Mouse (Mus musculus) limb, embryonic 11.5 days (tissue): Measurements from ENCODE around the gene Pcp4l1. TPM values are rescaled to one million over a fixed set of nuclear protein-coding genes. Genes with fewer than 3 reads are reported as not detected.
"Not testable (repeated sequence)": the region's sequence is repeated elsewhere in the genome, so short reads cannot be mapped to it uniquely, and the experiment has no call there.

Experiments used
- ATAC-seq: fragments of 200-750 bp; cut with Nextera tagmentation; 2 replicates; pipeline ENCODE4 v1.8.0; 2017; ENCODE audit warnings: low read depth; ENCODE audit not compliant: insufficient number of reproducible peaks, low FRiP score, low TSS enrichment
- DNase-seq: peaks from one replicate; pipeline ENCODE4 v3.0.0-alpha.2; 2015; ENCODE audit warnings: low spot score
- H3K27ac ChIP-seq: fragments of 300-500 bp; sonication (generic); replicated peaks from 2 replicates; pipeline ENCODE4 v1.5.1; 2014; ENCODE audit warnings: low read depth, mild to moderate bottlenecking, low read length
- H3K27me3 ChIP-seq: fragments of 300-500 bp; sonication (generic); 2 replicates; pipeline ENCODE4 v1.6.1; 2014; ENCODE audit warnings: mild to moderate bottlenecking, low read length, mixed read lengths; ENCODE audit not compliant: control insufficient read depth, insufficient read depth
- H3K36me3 ChIP-seq: fragments of 300-500 bp; sonication (generic); 2 replicates; pipeline ENCODE4 v1.6.1; 2014; ENCODE audit warnings: mild to moderate bottlenecking, low read length, moderate library complexity, mixed read lengths; ENCODE audit not compliant: control insufficient read depth, insufficient read depth
- H3K4me1 ChIP-seq: fragments of 300-500 bp; sonication (generic); 2 replicates; pipeline ENCODE4 v1.6.1; 2014; ENCODE audit warnings: low read length, mixed read lengths; ENCODE audit not compliant: control insufficient read depth, insufficient read depth
- H3K4me2 ChIP-seq: fragments of 300-500 bp; sonication (generic); 2 replicates; pipeline ENCODE4 v1.6.1; 2014; ENCODE audit warnings: low read depth, mild to moderate bottlenecking, moderate library complexity; ENCODE audit not compliant: severe bottlenecking
- H3K4me3 ChIP-seq: fragments of 300-500 bp; sonication (generic); 2 replicates; pipeline ENCODE4 v1.5.1; 2014; ENCODE audit warnings: low read depth, low read length
- H3K9ac ChIP-seq: fragments of 300-500 bp; sonication (generic); 2 replicates; pipeline ENCODE4 v1.6.1; 2014; ENCODE audit warnings: mild to moderate bottlenecking, low read length
- H3K9me3 ChIP-seq: fragments of 300-500 bp; sonication (generic); 2 replicates; pipeline ENCODE4 v1.6.1; 2016; ENCODE audit warnings: low read length; ENCODE audit not compliant: control insufficient read depth
- WGBS: fragments of 180-500 bp; shearing (Covaris S2); extraction: QIAGEN DNeasy Blood & Tissue Kit; methylation state at CpG from one replicate; pipeline ENCODE4 v1.1.7; 2014; 5-methylcytosine and 5-hydroxymethylcytosine counted together
- polyA plus RNA-seq: library from polyadenylated mRNA; unstranded; fragments of >200 nt; fragmentation: Nextera tagmentation; extraction: Ambion mirVana; gene quantifications from 2 replicates; pipeline ENCODE4 v1.2.1, GENCODE M21; 2014

Pcp4l1 gene
- polyA plus RNA-seq, 1 experiment from 2014 or later: 2.7 TPM

DNA sequence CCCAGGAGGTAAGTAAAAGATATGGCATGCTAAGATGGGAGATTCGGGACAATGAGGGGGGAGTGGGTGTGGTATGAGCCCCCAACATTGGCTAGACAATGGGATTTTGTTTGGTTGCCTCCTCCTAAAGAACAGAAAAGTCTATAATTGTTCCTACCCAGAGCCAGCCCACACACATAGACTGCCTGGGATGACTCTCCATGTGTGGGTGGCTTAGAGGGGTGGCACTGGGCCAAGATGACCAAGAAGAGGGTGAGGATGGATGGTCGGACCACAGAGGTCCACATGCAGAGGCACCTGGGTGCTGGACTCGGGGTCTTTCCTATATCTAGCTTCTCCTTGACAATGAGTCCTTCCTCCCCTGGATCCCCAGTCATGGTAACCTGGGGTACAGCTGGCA lies 39.4 kb downstream of the Pcp4l1 start:
- WGBS: 84% methylated on average over 3 of the region's 3 CpGs
- Histone ChIP-seq H3K9me3 (no peaks in the 10 kb centered on the region), H3K4me1 (no peaks in the 10 kb centered on the region), H3K4me2 (no peak overlapping the region), H3K27ac (no peak overlapping the region), H3K4me3 (no peak overlapping the region), H3K9ac (no peak overlapping the region), H3K36me3 (no peaks in the 10 kb centered on the region), H3K27me3 (peaks cover 12% of the 10 kb centered on the region; the same call in 1 of the 2 replicates)
- ATAC-seq: no peak
- no peak for DNase-seq

DNA sequence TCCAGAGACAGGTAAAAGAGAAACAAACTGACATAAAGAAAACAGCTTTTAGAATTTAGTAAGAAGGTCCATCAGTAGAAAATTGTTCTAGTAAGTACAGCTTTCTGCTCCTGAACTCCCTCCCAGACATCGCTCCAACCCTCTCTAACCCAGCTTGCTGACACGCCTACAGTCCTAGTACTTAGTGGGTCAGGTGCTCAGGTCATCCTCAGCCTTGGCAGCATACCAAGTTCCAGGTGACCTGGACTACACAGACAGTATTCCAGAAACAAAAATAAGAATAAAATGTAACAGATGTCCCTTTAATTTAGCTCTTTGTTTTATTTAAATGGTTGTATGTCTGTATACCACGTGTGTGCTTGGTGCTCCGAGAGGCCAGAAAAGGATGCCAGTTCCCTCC lies 44.1 kb downstream of the Pcp4l1 start:
- Histone ChIP-seq H3K4me2 (no peak overlapping the region), H3K4me3 (no peak overlapping the region), H3K27ac (no peak overlapping the region), H3K9me3 (no peaks in the 10 kb centered on the region), H3K4me1 (0 out of 2 replicates have a peak, but pooled peaks cover 4% of the 10 kb centered on the region), H3K36me3 (no peaks in the 10 kb centered on the region), H3K9ac (no peak overlapping the region), H3K27me3 (no peaks in the 10 kb centered on the region)
- WGBS: 86% methylated on average over 4 of the region's 4 CpGs
- ATAC-seq (no peak), DNase-seq (no peak)

DNA sequence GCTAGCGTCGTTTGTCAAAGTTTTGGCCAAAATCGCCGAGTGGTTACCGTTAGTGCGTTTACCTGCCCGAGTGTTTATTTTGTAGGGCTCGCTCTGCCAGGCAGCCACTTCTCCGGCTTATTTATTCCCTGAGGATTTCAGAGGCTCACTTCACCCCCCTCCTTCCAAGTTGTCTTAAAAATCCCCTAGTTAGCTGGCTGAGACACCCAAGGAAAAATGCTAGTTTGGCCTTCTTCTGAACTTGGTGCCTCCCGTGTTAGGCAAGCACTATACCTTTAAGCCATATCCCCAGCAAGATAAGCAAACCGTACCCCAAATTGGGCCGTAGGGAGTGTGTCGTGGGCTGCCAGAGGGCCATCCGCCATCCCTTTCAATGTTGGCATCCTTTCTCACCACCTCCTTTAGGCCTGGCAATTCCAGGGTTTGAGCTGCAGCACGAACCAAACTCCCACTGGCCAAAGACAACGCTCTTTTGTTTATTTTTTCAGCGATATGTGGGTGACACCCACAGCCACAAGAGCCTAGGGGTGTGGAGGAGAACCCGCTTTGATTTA lies 45.2 kb downstream of the Pcp4l1 start:
- Histone ChIP-seq H3K9me3 (no peaks in the 10 kb centered on the region), H3K9ac (peak overlapping the region; percentile 83), H3K27ac (peak overlapping the region; percentile 68), H3K4me3 (peak overlapping the region; percentile 93), H3K4me2 (peak overlapping the region; percentile 67), H3K36me3 (no peaks in the 10 kb centered on the region), H3K4me1 (0 out of 2 replicates have a peak, but pooled peaks cover 4% of the 10 kb centered on the region), H3K27me3 (no peaks in the 10 kb centered on the region)
- DNase-seq (no peak), ATAC-seq (peak; percentile 36; the same call in 1 of the 2 replicates)
- WGBS: 6% methylated on average over 18 of the region's 18 CpGs

DNA sequence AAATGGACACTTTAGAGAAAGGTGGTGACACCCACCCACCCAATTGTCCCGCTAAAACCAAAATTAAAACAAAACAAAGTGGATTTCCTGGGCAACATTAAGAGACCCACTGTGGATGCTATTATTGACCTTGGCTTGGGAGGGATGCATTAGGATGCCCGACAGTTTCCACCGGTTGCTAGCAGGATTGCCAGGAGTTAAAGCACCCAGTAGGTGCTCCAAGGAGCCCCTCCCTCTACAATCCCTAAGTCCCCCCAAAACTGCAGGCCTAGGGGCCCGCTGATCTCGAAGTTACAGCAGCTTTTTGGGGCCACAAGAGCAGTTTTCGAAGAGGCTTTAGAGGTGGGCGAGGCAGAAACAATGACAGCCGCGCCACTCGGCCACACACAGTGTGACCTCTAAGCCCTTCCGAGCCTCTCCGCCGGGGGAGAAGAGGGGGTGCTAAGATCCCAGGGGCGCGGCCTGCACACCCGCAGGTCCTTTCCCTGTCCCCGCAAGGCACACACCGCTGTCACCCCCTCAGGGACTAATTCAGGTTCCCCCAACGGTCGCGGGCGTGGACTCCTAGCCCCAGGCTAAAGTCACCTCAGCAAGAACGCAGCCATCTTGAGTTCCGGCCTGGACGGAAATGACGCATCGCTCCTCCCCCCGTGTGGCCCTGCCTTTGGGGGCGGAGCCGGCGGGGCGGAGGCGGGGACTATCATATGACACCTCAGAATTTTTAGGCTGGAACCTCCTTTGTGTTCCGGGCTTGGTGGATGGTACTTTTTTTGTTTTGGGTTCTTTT lies 45.9 kb downstream of the Pcp4l1 start, which contains the start of the genes Sdhc and Mpz:
Sdhc (minus strand) TSS at position 630 of the 787 bp plus-strand sequence.
Mpz (plus strand) TSS at position 738 of the 787 bp plus-strand sequence.
- H3K4me1 ChIP-seq: 0 out of 2 replicates have a peak, but pooled peaks cover 4% of the 10 kb centered on the region
- under 1% methylated on average over 34 of the region's 34 CpGs for WGBS
- no peaks in the 10 kb centered on the region for H3K9me3 ChIP-seq
- DNase-seq (peak; percentile 98), ATAC-seq (peak; percentile 96)
- H3K4me3 ChIP-seq: peak within 1 kb of the TSS; percentile 93
- peak within 1 kb of the TSS; percentile 68 for H3K27ac ChIP-seq
- H3K9ac ChIP-seq: peak within 1 kb of the TSS; percentile 83
- H3K27me3 ChIP-seq: no peaks in the 10 kb centered on the region
- H3K36me3 ChIP-seq: no peaks in the 10 kb centered on the region
- H3K4me2 ChIP-seq: peak within 1 kb of the TSS; percentile 67

DNA sequence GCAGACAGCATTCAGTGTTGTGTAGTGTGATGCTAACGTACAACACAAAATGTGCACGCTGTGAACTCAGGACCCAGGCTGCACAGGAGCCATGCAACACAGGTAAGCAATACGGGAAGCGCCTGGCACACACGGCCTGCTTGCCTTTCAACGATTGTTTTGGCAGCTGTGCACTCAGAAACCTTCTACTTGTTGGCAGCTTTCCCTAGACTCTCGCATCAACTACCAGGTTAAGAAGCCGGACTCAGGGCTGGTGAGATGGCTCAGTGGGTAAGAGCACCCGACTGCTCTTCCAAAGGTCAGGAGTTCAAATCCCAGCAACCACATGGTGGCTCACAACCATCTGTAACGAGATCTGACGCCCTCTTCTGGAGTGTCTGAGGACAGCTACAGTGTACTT lies 53.1 kb downstream of the Pcp4l1 start:
- H3K4me2 ChIP-seq, H3K27ac ChIP-seq, H3K9me3 ChIP-seq, H3K4me1 ChIP-seq, H3K4me3 ChIP-seq, H3K9ac ChIP-seq, ATAC-seq, DNase-seq, H3K27me3 ChIP-seq: not testable (repeated sequence)
- peaks cover 13% of the 10 kb centered on the region for H3K36me3 ChIP-seq
- WGBS: 87% methylated on average over 9 of the region's 11 CpGs

DNA sequence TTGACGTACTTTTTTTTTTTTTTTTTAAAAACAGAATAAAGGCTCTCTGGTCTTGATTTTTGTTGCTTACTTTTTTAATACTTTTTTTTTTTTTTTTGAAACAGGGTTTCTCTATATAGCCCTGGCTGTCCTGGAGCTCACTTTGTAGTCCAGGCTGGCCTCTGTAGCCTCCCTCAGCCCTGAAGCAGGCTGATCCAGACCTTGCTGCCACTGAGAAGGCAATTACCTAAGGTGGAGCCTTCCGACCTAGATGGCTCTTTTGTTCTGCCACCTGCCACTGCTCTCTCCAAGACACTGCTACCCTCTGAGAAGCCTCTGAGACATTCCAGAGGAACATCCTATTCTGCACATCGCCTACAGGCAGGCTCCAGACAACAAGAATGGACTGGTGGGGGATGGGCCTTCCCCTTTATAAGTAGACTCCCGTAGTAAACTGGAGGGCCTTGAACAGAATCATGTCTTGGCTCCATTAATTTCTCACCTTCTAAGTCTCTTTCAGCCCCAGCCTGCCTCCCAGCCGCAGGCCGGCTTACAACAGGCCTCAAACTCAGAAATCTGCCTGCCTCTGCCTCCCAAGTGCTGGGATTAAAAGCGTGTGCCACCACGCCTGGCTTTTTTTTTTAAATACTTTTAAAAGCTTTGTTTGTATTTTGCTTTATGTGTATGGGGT lies 58.4 kb downstream of the Pcp4l1 start:
- H3K9ac ChIP-seq, H3K4me2 ChIP-seq, ATAC-seq, H3K27ac ChIP-seq, H3K4me3 ChIP-seq, DNase-seq, H3K9me3 ChIP-seq, H3K27me3 ChIP-seq, H3K4me1 ChIP-seq: not testable (repeated sequence)
- peaks cover 19% of the 10 kb centered on the region for H3K36me3 ChIP-seq
- 93% methylated on average over 8 of the region's 8 CpGs for WGBS

DNA sequence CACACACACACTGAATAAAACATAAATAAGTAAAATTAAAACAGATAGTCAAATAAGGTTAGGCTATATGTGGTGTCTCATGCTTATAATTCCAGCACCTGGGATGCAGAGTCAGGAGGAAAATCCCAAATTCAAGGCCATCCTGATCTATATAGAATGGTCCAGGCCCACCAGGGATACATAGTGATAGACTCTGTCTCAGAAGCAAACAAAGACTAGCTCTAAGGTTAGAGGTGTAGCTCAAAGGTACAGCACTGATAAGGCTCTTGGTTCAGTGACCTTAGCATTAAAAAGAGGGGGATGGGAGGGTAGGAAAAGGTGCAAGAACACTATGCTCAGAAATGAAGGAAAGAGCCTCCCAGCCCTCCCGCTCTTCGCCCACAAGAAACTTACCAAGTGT lies 60.5 kb downstream of the Pcp4l1 start:
- ATAC-seq (no peak), DNase-seq (no peak)
- Histone ChIP-seq H3K9ac (no peak overlapping the region), H3K27ac (no peak overlapping the region), H3K9me3 (no peaks in the 10 kb centered on the region), H3K4me3 (no peak overlapping the region), H3K4me2 (no peak overlapping the region), H3K36me3 (peaks cover 13% of the 10 kb centered on the region), H3K4me1 (no peaks in the 10 kb centered on the region), H3K27me3 (no peaks in the 10 kb centered on the region)
- WGBS: 97% methylated on average over 2 of the region's 2 CpGs

DNA sequence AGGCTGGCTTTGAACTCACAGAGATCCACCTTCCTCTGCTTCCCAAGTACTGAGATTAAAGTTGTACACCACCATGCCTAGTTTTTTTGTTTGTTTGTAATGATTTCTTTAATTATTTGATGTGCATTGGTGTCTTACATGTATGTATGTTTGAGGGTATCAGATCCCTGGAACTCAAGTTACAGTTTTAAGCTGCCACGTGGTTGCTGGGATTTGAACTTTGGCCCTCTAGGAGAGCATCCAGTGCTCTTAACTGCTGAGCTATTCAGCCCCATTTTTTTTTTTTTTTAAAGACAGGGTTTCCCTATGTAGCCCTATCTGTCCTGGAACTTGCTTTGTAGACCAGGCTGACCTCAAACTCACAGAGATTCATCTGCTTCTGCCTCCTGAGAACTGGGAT lies 65.1 kb downstream of the Pcp4l1 start:
- no peak for ATAC-seq
- 88% methylated on average over 1 of the region's 1 CpGs for WGBS

More for the DNA sequence above, 65.1 kb downstream of the Pcp4l1 start:
- Histone ChIP-seq H3K4me3 (no peak overlapping the region), H3K36me3 (peaks cover 13% of the 10 kb centered on the region), H3K27ac (no peak overlapping the region), H3K4me1 (no peaks in the 10 kb centered on the region), H3K27me3 (no peaks in the 10 kb centered on the region), H3K9me3 (no peaks in the 10 kb centered on the region), H3K9ac (no peak overlapping the region), H3K4me2 (no peak overlapping the region)
- DNase-seq: no peak
